Mouse (Mus musculus): ENCODE results near the gene Efhd1. TPM values are rescaled to one million over a fixed set of nuclear protein-coding genes. Genes with fewer than 3 reads are reported as not detected.

Gene Efhd1
- total RNA-seq, 1 experiment from 2014 or later, result not detected

DNA sequence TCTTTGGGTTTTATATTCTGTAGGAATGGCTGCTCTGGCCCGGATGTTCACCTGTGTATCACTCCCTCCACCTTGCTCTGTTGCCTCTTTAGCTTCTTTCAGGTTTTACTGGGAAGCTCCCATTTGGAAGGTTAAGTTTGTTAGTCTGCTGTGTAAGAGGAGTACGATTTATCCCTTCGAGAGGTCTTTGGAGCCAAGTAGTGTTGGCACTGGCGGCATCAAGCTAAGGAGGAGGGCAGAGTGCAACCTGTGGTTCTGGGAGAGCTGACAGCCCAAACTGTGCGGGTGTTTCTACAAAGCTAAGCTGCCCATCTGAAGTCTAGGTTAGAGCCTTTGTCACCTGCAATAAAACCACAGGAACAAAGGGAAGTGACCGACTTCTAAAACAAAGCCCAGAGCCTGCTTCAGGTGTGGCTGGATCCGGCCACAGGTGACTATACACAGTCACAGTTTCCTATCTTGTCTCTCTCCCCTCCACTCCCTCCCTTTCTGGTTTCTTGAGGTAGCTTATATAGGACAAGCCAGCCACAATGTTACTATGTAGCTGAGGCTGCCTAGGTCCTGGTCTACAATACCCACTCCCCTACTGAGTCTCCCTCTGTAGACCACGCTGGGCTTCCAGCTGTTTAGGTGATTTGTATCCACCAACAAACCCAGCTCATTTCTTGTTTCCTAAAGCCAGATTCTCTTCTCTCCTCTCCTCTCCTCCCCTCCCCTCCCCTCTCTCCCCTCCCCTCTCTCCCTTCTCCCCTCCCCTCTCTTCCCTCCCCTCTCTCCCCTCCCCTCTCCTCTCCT lies 2.3 kb downstream of the Efhd1 start:
- no peak for ATAC-seq (replicated peaks; ENCODE audit: low read depth, poor library complexity, severe bottlenecking)

- no peak for ATAC-seq (replicated peaks; ENCODE audit: low read depth, poor library complexity, severe bottlenecking)
Measured at GRCm38 (mm10) chr1:87270204-87270603, 6.0 kb downstream of the Efhd1 start.

DNA sequence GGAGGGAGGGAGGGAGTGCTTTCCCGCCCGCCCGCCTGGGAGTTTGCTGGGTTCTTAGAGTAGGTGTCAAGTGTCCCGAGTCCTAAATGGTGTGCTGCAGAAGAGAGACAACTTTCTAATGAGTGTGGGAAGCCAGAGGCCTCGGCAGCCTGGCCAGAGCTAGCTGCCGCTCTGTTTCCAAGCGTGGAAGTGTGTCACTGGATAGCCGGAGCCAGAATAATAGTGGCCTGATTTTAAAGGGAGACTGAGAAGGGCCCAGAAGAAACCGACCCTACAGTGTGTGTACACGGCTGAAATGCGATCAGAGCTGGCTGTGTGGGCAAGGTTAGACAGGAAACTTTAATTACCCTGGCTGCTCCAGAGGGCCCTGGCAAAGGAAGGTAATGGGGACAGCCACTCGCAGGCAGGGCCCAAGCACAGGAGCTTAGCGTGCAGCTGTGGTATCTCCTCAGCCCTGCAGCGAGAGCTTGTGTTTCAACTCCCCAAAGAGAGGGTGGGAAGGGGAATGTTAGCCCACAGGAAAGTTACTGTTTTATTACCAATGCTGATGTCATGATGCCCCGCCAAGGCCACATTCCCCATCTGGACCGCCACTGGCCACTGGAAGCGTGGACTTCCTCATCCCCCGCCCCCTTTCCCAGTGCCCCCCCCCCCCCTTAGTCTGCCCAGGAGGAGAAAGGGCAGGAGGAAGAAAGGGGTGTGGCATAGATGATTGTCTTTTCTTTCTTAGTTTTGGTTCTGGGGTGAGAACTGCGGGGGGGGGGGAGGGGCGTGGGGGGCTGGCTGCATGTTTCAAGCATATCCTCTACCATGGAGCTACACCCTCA lies 6.7 kb downstream of the Efhd1 start:
- ATAC-seq (replicated peaks; ENCODE audit: low read depth, poor library complexity, severe bottlenecking), result no peak

DNA sequence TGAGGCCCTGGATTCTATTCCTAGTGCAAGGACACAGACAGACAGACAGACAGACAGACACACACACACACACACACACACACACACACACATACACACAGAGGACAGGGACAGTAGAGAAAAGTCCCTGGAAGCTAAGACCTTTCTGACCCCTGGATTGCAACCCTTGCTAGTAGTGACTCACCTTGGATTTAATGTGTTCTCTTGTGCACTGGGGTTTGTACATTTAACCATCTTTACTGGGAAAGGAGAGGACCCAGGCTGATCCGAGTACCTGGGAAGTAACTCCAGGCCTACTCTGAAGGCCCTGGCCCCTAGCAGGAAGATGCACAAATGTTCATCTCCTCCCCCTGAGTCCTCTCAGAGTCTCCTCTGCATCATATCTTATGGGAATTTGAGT lies 7.4 kb downstream of the Efhd1 start:
- ATAC-seq (replicated peaks; ENCODE audit: low read depth, poor library complexity, severe bottlenecking), result no peak

- ATAC-seq (replicated peaks; ENCODE audit: low read depth, poor library complexity, severe bottlenecking), result no peak
Measured at GRCm38 (mm10) chr1:87272462-87272861, 8.3 kb downstream of the Efhd1 start.

- ATAC-seq (replicated peaks; ENCODE audit: low read depth, poor library complexity, severe bottlenecking), result no peak
Measured at GRCm38 (mm10) chr1:87273514-87273942, 9.4 kb downstream of the Efhd1 start.

DNA sequence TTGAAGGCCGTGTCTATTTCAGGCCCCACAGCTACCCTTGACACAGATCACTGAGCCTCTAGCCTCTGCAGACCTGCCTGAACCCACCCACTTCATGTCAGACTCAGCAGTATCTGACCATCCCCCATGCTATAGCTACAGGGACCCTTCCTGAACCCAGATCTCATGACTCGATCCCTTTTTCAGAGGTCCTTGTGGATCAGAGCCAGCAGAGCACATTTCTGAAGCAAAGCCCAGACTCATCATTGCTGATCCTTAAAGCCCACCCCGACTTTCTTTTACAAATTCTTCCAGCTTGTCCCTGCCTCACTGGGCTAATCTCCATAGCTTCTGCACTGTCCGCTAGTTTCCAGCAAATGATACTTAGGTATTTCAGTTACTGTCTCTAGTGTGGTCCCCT lies 10.0 kb downstream of the Efhd1 start:
- no peak for ATAC-seq (replicated peaks; ENCODE audit: low read depth, poor library complexity, severe bottlenecking)

DNA sequence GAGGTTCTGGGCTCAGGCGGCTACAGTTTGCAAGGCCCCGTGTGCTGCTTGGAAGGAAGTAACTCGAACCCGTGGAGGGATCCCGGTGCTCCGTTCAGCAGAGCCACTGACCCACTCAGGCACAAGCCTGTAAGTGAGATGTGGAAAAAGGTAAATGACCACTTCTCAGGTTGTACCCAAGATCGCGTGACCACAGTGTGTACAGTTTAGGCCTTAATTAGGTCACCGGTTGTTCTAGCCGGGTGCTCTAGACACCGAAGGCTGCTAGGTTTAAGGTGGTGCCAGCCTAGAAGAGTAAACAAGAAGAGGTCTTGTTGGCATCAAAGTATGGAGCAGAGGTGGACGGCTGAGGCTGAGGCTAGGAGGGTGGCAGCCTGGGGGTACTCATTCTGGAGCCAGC lies 11.0 kb downstream of the Efhd1 start:
- ATAC-seq (replicated peaks; ENCODE audit: low read depth, poor library complexity, severe bottlenecking), result no peak

DNA sequence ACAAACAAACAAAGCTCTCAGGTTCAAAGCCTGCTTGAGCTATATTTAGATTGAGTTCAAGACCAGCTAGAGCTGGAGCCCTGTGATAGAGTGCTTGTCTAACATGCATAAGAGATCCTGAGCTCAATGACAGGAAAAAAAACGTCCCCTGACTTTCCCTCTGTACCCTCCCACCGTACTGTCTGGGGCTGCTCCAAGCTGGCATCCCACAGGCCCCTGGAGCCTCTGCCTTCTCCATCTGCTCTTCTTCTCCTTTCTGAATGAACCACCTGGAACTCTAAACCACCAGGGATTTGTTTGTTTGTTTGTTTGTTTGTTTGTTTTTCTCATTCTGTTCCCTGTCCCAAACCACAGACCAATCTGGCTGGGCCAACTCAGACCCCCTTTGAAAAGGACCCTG lies 11.9 kb downstream of the Efhd1 start:
- ATAC-seq (replicated peaks; ENCODE audit: low read depth, poor library complexity, severe bottlenecking), result no peak

GRCm38 (mm10) chr1:87280281-87280680 lies 16.1 kb downstream of the Efhd1 start:
- peak; percentile 37; the same call in 1 of the 2 replicates for ATAC-seq (replicated peaks; ENCODE audit: low read depth, poor library complexity, severe bottlenecking)

GRCm38 (mm10) chr1:87281599-87282412 lies 17.6 kb downstream of the Efhd1 start:
- peak; percentile 60 for ATAC-seq (replicated peaks; ENCODE audit: low read depth, poor library complexity, severe bottlenecking)

- ATAC-seq (replicated peaks; ENCODE audit: low read depth, poor library complexity, severe bottlenecking), result no peak
Measured at GRCm38 (mm10) chr1:87282413-87282788, 18.2 kb downstream of the Efhd1 start.

DNA sequence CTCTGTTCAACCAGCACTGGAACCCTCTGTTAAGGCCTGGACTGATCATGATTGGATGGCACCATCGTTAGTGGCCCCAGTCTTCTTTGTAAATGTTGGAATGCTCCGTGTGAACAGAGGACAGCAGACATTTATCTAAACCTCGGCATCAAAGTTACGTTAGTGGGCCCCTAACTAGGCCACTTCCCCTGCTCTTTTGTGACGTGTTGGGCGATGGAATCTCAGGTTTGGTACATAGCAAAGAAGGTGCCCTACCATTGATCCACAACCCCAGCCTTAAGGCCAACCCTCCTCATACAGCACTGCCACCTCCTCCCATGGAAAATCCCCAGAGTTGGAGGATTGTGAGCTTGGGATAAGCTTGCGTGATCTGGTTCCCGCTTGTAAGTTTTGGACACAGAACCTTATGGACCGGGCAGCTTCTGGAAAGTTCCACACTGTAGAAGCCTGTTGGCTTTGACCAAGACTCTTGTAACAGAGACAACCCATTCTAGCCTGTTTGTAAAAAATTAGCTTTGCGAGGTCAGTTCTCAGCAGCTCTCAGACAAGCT lies 19.3 kb downstream of the Efhd1 start:
- ATAC-seq (replicated peaks; ENCODE audit: low read depth, poor library complexity, severe bottlenecking), result no peak

DNA sequence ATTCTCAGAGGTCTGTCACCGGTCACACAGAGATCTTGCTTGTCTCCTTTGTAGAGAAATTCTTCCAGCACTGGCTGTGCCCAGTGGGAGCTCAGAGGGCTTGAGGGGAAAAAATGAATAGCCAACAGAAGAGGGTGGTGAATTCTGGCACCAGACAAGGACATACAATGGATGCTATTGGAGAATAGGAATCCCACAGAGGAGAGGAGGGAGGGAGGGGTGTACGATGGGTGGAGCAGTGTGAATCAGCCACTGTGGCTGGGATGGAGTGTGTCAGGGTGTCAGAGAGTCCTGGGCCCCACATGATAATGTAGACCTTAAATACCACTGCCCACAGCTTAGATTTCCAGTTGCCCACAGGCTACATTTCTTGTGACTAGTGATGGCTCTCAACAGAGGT lies 22.9 kb downstream of the Efhd1 start:
- ATAC-seq (replicated peaks; ENCODE audit: low read depth, poor library complexity, severe bottlenecking), result no peak

- no peak for ATAC-seq (replicated peaks; ENCODE audit: low read depth, poor library complexity, severe bottlenecking)
Measured at GRCm38 (mm10) chr1:87291416-87291815, 27.3 kb downstream of the Efhd1 start.

DNA sequence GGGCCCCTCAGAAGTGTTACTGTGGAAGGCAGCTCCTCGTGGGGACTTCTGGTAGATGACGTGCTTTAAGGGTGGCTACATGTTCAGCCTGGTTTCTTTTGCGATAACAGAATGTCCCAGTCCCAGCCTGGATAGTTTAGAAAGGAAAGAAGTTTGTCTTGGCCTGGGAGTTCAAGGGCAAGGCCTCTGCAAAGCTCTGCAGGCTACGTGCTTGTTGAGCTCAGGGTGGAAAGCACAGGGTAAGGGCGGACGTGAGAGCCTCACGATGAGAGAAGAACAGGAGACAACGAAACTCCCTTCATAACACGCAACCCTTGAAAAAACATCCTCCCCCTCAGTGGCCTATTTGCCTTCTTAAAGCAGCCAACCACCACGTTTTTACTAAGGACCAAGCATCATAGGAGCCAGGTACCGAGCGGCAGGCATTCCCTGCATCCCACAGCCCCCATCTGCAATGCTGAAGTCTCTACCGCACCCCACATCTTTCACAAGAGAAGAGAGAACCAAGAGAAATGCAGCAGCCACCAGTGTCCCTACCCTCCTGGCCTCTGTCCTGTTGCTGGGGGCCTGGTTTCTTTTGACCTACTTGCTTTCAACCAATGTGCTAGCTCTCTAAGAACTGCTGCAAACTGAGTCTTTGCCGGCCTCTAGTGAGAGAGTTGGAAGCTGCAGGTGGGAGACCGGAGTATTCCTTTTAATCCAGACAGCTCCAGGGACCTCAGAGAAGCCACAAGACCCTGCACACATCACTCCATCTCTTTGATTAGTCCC lies 28.4 kb downstream of the Efhd1 start:
- ATAC-seq (replicated peaks; ENCODE audit: low read depth, poor library complexity, severe bottlenecking), result 0 out of 2 replicates have a peak, but pooled peaks have one; percentile 18

DNA sequence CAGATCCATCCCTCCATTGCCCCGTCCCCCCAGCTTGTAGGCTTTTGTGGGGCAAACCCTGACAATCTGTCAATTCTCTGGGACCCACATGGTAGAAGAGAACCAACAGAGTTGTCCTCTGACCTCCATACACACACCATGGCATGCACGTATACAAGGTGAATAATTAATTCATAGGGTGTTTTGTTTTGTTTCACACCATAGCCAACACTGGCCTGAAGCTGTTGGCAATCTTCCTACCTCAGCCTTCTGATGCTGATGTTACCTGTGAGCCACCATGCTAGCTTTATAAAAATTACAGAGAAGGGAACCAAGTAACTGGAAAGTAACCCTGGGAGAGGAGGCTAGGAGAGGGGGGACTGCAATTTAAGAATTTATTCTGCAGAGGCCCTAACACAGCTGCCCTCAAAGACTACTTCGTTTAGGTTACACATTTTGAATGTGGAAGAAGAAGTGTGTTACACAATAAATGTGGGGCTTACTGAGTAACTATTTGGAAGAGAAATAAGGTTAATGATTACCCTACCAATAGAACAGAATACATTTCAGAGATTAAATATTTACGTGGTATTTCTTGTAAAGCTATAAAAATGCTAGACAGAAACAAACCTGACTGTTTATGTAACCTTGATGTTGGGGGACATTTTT lies 30.0 kb downstream of the Efhd1 start:
- no peak for ATAC-seq (replicated peaks; ENCODE audit: low read depth, poor library complexity, severe bottlenecking)

DNA sequence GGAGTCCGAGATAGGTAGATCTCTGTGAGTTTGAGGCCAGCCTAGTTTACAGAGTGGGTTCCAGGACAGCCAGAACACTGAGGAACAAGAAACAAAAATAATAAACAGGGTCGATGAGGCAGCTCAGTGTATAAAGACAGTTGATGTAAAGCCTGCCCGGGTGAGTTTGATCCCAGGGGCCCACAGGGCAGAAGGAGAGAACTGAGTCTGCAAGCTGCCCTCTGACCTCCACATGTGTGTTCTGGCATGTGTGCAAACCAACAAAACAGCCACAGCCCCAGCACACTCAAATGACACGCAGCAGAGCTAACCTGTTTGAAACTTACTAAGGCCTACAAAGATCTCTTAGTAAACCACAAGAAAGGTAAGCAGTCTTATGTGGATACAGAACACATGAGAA lies 30.8 kb downstream of the Efhd1 start:
- ATAC-seq (replicated peaks; ENCODE audit: low read depth, poor library complexity, severe bottlenecking), result no peak

GRCm38 (mm10) chr1:87297346-87297925 lies 33.3 kb downstream of the Efhd1 start:
- no peak for ATAC-seq (replicated peaks; ENCODE audit: low read depth, poor library complexity, severe bottlenecking)

All from common myeloid progenitor, adult 5-6 weeks (primary cell).